Mouse (Mus musculus): Measurements from ENCODE around the gene Prmt9. TPM values are rescaled to one million over a fixed set of nuclear protein-coding genes. Genes with fewer than 3 reads are reported as not detected.

Gene Prmt9
- 9.9 and 11.0 TPM in 2 replicates for polyA plus RNA-seq (2015; fragmentation: Nextera tagmentation; extraction: Ambion mirVana)

DNA sequence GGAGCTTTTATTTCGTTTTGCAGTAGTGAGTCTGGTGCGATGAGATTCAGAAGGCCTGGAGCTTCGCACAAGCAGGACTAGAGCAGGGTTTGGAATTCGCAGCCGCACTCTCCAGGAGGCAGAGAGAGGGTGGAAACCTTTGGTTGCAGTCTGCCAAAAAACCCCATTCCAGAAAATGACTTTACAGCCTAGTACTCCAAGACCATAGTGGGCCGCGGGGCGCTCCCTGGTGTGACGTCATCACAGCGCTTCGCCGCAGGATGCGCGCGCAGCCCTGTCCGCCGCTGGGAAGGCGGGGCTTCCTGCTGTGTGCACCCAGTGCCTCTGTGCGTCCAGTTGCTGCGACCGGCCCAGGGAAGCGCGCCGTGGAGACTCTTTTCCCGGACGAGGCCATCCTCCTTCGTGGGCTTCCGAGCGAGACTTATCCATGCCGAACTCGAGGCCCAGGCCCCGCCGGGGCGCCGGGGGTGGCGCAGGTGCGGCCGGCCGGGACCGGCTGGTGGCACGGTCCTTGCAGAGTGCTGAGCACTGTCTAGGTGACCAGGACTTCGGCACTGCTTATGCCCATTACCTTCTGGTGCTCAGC is at the start of gene Prmt9:
Gene Prmt9 (plus strand): TSS at position 277 of the 586 bp plus-strand sequence.
- WGBS (ENCODE audit: insufficient replicate concordance), result 4% methylated on average over 42 of the region's 42 CpGs
- peak within 1 kb of the TSS; percentile 87 for H3K4me3 ChIP-seq (replicated peaks)
- ATAC-seq (ENCODE audit: low read depth) (peak; percentile 93), DNase-seq (peak; percentile 88)
- no peaks in the 10 kb centered on the region for H3K9me3 ChIP-seq (replicated peaks)
- peak within 1 kb of the TSS; percentile 80 for H3K27ac ChIP-seq
- H3K4me2 ChIP-seq, result peak within 1 kb of the TSS; percentile 80
- H3K36me3 ChIP-seq, result peaks cover 29% of the 10 kb centered on the region
- H3K27me3 ChIP-seq, result no peaks in the 10 kb centered on the region
- H3K9ac ChIP-seq, result peak within 1 kb of the TSS; percentile 93
- peaks cover 31% of the 10 kb centered on the region for H3K4me1 ChIP-seq (replicated peaks)

DNA sequence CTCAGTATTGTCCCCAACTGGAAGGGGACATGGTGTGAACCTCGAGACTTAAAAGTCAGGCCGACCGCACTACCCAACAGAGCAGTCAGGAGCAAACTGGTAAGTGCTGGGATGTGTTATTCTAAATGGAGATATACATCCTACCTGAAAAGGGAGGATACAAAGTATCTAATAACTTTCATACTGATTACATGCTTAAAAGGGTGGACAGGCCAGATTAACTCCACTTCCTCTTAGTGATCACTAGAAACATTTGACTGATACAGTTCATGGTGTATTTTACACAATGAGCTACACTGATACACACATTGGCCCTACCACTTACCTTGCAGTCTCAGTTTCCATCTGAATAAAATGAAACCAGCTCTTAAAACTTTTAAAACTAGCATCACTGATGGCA is 48.9 kb upstream of the Prmt9 start:
- H3K4me2 ChIP-seq, result no peak overlapping the region
- WGBS (ENCODE audit: insufficient replicate concordance), result 78% methylated on average over 3 of the region's 3 CpGs
- H3K36me3 ChIP-seq, result no peaks in the 10 kb centered on the region
- H3K9me3 ChIP-seq (replicated peaks), result no peaks in the 10 kb centered on the region
- DNase-seq, result no peak
- no peaks in the 10 kb centered on the region for H3K27me3 ChIP-seq
- H3K27ac ChIP-seq, result no peak overlapping the region
- no peak overlapping the region for H3K9ac ChIP-seq
- no peak for ATAC-seq (ENCODE audit: low read depth)
- H3K4me1 ChIP-seq (replicated peaks), result peaks cover 25% of the 10 kb centered on the region
- H3K4me3 ChIP-seq (replicated peaks), result no peak overlapping the region

DNA sequence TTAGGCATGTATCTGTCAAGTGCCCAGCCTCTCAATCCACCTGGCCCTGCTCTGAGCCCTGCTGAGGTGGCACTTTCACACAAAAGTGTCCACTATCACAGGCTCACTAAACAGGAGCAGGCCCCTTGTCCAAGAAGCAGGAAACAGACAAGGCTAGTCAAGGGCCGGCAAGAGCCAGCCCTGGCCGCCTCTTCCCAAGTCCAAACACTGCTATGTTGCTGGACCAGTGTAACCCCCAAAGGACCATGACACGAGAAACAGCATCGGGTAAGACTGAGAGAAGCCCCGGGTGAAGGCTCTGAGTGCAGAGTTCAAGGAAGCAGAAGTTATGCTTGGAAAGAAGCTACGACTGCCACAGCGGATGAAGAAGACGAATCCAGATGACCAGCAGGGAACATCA is 48.1 kb upstream of the Prmt9 start:
- Histone ChIP-seq H3K4me2 (no peak overlapping the region), H3K4me1 (replicated peaks) (peaks cover 22% of the 10 kb centered on the region), H3K27ac (no peak overlapping the region), H3K4me3 (replicated peaks) (no peak overlapping the region), H3K9me3 (replicated peaks) (no peaks in the 10 kb centered on the region), H3K36me3 (no peaks in the 10 kb centered on the region), H3K9ac (no peak overlapping the region), H3K27me3 (no peaks in the 10 kb centered on the region)
- ATAC-seq (ENCODE audit: low read depth), result no peak
- WGBS (ENCODE audit: insufficient replicate concordance), result 72% methylated on average over 8 of the region's 8 CpGs
- no peak for DNase-seq

GRCm38 (mm10) chr8:77502547-77502946 is 46.6 kb upstream of the Prmt9 start:
- ATAC-seq (ENCODE audit: low read depth), result no peak
- no peaks in the 10 kb centered on the region for H3K9me3 ChIP-seq (replicated peaks)
- H3K9ac ChIP-seq, result no peak overlapping the region
- 0 out of 2 replicates have a peak, but pooled peaks cover 10% of the 10 kb centered on the region for H3K4me1 ChIP-seq (replicated peaks)
- 69% methylated on average over 6 of the region's 6 CpGs for WGBS (ENCODE audit: insufficient replicate concordance)
- DNase-seq, result no peak
- no peaks in the 10 kb centered on the region for H3K36me3 ChIP-seq
- H3K4me3 ChIP-seq (replicated peaks), result no peak overlapping the region
- no peaks in the 10 kb centered on the region for H3K27me3 ChIP-seq
- no peak overlapping the region for H3K27ac ChIP-seq
- H3K4me2 ChIP-seq, result no peak overlapping the region

DNA sequence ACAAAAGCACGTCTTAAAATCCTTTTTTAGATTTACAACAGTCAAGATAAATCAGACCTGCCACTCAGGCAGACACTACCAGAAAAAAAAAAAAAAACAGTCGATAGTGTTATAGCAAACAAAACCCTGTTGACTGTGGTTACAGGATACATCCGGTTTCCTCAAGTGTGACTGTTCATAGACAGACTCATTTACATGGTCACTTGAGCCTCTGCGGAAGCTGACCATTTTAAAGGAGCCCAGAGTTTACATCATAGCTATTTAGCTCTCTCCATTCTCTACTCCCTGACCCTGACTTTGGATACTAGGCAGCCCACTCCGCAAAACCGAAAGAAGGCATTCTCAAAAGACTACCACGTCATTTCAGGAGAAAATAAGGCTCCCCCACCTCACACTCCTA is 42.7 kb upstream of the Prmt9 start:
- no peak overlapping the region for H3K4me3 ChIP-seq (replicated peaks)

GRCm38 (mm10) chr8:77507510-77508035 is 41.6 kb upstream of the Prmt9 start:
- 67% methylated on average over 10 of the region's 10 CpGs for WGBS (ENCODE audit: insufficient replicate concordance)
- no peak overlapping the region for H3K27ac ChIP-seq
- no peak overlapping the region for H3K9ac ChIP-seq
- DNase-seq, result no peak
- no peaks in the 10 kb centered on the region for H3K27me3 ChIP-seq
- ATAC-seq (ENCODE audit: low read depth), result no peak
- no peak overlapping the region for H3K4me2 ChIP-seq
- no peaks in the 10 kb centered on the region for H3K36me3 ChIP-seq
- no peak overlapping the region for H3K4me3 ChIP-seq (replicated peaks)
- no peaks in the 10 kb centered on the region for H3K9me3 ChIP-seq (replicated peaks)
- H3K4me1 ChIP-seq (replicated peaks), result peaks cover 14% of the 10 kb centered on the region

More for the DNA sequence above, 42.7 kb upstream of the Prmt9 start:
- Histone ChIP-seq H3K9ac (no peak overlapping the region), H3K36me3 (no peaks in the 10 kb centered on the region), H3K27me3 (no peaks in the 10 kb centered on the region), H3K27ac (no peak overlapping the region), H3K4me1 (replicated peaks) (peaks cover 19% of the 10 kb centered on the region), H3K9me3 (replicated peaks) (no peaks in the 10 kb centered on the region), H3K4me2 (no peak overlapping the region)
- DNase-seq (no peak), ATAC-seq (ENCODE audit: low read depth) (no peak)
- WGBS (ENCODE audit: insufficient replicate concordance), result 59% methylated on average over 7 of the region's 7 CpGs

DNA sequence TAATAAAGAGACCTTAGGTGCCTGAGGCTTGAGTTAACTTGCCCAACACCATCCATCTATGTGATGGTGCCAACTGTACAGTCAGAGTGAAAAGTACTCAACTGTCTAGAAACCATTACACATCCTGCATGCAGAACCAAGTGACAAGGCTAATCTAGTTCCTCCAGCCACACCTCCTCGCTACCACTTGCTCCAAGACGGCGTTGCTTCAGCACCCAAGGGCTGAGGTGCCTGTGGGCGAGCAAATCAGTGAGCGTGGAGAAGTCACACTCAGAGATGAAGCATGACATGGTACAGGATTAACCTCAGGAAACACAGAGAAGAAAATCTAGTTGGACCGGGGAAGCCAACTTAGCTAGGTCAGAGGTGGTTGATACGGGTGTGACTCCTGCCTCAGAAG is 40.2 kb upstream of the Prmt9 start:
- peaks cover 21% of the 10 kb centered on the region for H3K4me1 ChIP-seq (replicated peaks)
- no peaks in the 10 kb centered on the region for H3K36me3 ChIP-seq
- no peak overlapping the region for H3K4me2 ChIP-seq
- no peak overlapping the region for H3K4me3 ChIP-seq (replicated peaks)
- no peak for DNase-seq
- H3K9ac ChIP-seq, result no peak overlapping the region
- no peaks in the 10 kb centered on the region for H3K9me3 ChIP-seq (replicated peaks)
- ATAC-seq (ENCODE audit: low read depth), result peak; percentile 41; the same call in 1 of the 2 replicates
- WGBS (ENCODE audit: insufficient replicate concordance), result 20% methylated on average over 7 of the region's 7 CpGs
- H3K27ac ChIP-seq, result no peak overlapping the region
- H3K27me3 ChIP-seq, result no peaks in the 10 kb centered on the region

DNA sequence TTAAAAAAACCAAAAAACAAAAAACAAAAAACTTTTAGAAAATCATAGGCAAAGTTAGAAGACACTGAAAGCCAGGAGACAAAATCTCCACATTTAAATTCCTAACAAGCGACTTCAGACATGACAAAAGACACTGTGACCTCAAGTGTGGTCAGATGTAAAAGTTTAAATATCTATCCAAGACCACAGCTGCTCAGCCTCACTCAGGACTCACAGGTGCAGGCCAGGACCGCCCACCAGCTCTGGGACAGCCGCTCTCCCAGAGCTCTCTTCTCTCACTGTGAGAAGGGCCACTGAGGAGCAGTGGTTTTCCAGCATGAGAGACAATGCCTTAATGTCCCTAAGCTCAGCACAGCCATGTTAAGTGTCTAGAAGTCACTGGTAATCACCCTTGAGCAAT is 38.8 kb upstream of the Prmt9 start:
- Histone ChIP-seq H3K4me3 (replicated peaks) (no peak overlapping the region), H3K4me1 (replicated peaks) (peaks cover 24% of the 10 kb centered on the region), H3K36me3 (0 out of 2 replicates have a peak, but pooled peaks cover 3% of the 10 kb centered on the region), H3K9me3 (replicated peaks) (no peaks in the 10 kb centered on the region), H3K27me3 (no peaks in the 10 kb centered on the region), H3K4me2 (no peak overlapping the region), H3K27ac (no peak overlapping the region), H3K9ac (no peak overlapping the region)
- no peak for ATAC-seq (ENCODE audit: low read depth)
- WGBS (ENCODE audit: insufficient replicate concordance), result 66% methylated on average over 3 of the region's 3 CpGs
- no peak for DNase-seq

DNA sequence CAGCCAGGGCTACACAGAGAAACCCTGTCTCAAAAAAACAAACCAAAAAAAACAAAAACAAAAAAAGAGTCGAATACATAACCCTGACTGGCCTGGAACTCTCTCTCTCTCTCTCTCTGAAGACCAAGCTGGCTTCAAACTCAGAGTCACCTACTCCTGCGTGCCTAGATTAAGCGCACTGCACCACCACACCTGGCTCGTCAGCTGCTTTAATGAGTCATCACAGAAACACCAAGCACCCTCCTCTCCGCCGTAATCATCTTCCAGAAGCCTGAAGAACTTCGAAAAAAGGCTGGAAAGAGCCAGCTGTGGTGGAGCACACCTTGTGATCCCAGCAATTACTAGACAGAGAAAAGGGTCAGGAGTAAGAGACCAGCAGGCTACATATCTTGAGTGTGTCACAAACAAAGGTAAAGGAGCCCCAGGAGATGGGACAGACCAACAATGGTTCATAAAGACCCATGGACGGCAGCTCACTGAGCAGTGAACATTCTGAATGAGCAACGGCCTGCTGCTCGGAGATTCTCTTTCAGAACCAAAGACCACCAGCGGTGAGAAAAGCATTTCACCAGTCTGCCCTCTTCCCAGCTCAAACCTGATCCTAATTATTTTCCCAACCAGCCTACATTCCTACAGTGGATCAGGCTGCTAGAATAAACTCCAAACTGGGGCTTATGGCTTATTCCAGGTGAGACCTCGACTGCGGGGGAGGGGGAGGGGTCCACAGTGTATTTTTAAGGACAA is 37.3 kb upstream of the Prmt9 start:
- no peak overlapping the region for H3K9ac ChIP-seq
- 75% methylated on average over 13 of the region's 13 CpGs for WGBS (ENCODE audit: insufficient replicate concordance)
- ATAC-seq (ENCODE audit: low read depth), result no peak

DNA sequence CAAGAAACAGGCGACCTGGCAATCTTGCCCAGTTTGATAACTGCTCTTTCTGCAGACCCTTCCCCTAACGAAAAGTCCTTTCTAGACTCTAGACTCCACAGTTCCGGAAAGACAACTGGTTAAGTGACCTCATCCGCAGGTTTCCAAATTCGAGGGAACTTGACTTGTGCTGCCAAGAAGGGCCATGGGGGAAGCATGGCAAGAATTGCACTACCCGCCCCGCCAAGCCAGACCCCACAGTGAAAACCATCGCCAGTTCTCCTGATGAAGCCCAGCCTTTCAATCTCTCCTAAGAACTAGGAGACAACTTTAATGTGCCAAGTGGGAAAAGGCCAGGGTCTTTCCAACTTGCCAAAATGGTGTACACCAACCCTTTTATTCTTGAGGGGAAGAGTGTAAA is 34.0 kb upstream of the Prmt9 start:
- DNase-seq (no peak), ATAC-seq (ENCODE audit: low read depth) (no peak)
- WGBS (ENCODE audit: insufficient replicate concordance), result 78% methylated on average over 8 of the region's 8 CpGs
- Histone ChIP-seq H3K9ac (no peak overlapping the region), H3K4me1 (replicated peaks) (peaks cover 47% of the 10 kb centered on the region), H3K9me3 (replicated peaks) (no peaks in the 10 kb centered on the region), H3K36me3 (0 out of 2 replicates have a peak, but pooled peaks cover 3% of the 10 kb centered on the region), H3K4me2 (no peak overlapping the region), H3K4me3 (replicated peaks) (no peak overlapping the region), H3K27ac (no peak overlapping the region), H3K27me3 (no peaks in the 10 kb centered on the region)

More for the DNA sequence above, 37.3 kb upstream of the Prmt9 start:
- Histone ChIP-seq H3K27me3 (no peaks in the 10 kb centered on the region), H3K27ac (no peak overlapping the region), H3K4me2 (no peak overlapping the region), H3K4me1 (replicated peaks) (peaks cover 37% of the 10 kb centered on the region), H3K4me3 (replicated peaks) (no peak overlapping the region), H3K36me3 (0 out of 2 replicates have a peak, but pooled peaks cover 3% of the 10 kb centered on the region), H3K9me3 (replicated peaks) (no peaks in the 10 kb centered on the region)
- no peak for DNase-seq

GRCm38 (mm10) chr8:77515786-77516185 is 33.4 kb upstream of the Prmt9 start:
- Histone ChIP-seq H3K27ac (no peak overlapping the region), H3K27me3 (no peaks in the 10 kb centered on the region), H3K4me3 (replicated peaks) (peak overlapping the region; percentile 84; the same call in 1 of the 2 replicates), H3K9me3 (replicated peaks) (no peaks in the 10 kb centered on the region), H3K36me3 (0 out of 2 replicates have a peak, but pooled peaks cover 3% of the 10 kb centered on the region), H3K4me1 (replicated peaks) (peaks cover 47% of the 10 kb centered on the region), H3K9ac (peak overlapping the region; percentile 85; the same call in 1 of the 2 replicates), H3K4me2 (peak overlapping the region; percentile 95)
- WGBS (ENCODE audit: insufficient replicate concordance), result 63% methylated on average over 8 of the region's 8 CpGs
- ATAC-seq (ENCODE audit: low read depth) (no peak), DNase-seq (no peak)

Data from liver, embryonic 13.5 days (tissue).